Mouse (Mus musculus): ENCODE measurements around the gene Far1.

DNA sequence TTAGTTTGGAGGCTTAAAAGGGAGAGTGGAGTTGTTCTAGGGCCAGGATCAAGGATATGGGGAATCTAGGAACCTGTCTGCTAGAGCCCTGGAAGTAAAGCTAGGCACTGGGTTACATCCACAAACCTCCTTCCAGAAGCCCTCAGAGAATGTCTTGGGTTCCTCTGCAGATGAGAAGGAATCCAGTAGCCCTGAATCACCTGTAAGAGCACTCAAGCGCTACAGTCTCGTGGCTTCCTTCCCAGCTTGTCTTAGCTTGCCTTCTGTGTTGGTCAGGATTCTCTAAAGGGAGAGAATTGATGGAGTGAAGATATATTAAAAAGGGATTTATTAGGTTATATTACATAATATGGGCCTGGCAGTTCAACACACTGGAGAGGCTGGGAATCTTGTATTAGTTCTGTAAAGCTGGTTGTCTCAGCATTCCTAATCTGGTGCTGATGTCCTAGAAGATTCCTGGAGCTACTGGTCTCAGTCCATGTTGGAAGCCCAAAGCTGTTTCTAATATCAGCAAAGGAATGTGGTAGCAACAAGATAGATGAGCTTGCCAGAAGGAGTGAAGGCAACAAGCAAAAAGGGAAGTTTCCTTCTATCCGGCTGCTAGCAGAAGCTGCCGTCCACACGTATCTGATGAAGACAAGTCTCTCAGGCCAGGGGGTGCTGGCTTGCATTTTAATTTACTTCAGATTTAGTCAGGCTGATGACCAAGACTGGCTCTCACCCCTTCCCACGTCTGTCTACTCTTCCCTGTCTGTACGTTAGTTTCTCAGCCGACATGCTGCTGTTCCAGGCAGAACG, 78.1 kb downstream of the Far1 start:
- TF ChIP-seq POLR2A (IDR thresholded peaks at IDR 0.05; ENCODE audit: borderline replicate concordance, insufficient read depth, low read length) (no peak), CTCF (IDR thresholded peaks at IDR 0.05; ENCODE audit: borderline replicate concordance, insufficient read depth, low read depth, low read length) (no peak)

All from cerebellum, adult 2 months (tissue).